Mouse (Mus musculus) fat pad, adult 2 months (tissue): ENCODE results near the gene Dnali1.
A peak's percentile ranks its signal among the peaks of the same experiment; 100 is the strongest.

Source experiments
- DNase-seq: peaks from one replicate; pipeline ENCODE4 v3.0.0-alpha.2; 2011; ENCODE audit warnings: low read depth, low spot score; ENCODE audit errors: extremely low read depth

Gene Dnali1

GRCm38 (mm10) chr4:125034341-125034740, 31.2 kb downstream of the Dnali1 start:
- DNase-seq: peak; percentile 57

DNA sequence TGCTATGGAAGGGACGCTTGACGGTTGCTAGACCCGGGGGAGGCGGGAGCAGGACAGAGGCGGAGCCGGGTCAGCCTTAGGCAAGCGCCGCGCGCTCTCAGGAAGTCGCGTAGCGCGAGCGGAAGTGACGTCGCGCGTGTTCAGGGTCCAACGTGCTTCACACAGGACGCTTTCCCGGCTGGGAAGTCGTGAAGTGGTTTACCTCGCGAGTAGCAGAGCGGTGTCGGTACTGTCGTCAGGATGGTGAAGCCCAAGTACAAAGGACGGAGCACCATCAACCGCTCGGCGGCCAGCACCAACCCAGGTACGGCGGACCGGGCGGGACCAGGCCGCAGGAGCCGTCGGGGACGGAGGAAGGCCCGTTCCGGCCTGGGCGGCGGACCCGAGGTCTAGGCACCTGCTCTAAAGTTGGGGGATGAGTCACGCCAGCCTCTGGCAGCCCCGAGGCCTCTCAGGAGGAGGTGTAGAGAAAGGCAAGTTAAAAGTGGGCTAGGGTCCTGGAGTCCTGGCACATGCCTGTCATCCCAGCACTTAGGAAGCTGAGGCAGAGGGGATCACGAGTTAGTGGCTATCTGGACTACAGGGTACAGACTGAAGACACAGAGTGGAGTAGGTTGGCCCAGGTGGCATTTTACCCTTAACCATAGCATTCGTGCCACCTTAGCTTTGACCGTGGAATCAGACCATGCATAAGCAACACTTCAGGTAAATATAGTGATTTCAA, 35.5 kb downstream of the Dnali1 start:
- DNase-seq: no peak

DNA sequence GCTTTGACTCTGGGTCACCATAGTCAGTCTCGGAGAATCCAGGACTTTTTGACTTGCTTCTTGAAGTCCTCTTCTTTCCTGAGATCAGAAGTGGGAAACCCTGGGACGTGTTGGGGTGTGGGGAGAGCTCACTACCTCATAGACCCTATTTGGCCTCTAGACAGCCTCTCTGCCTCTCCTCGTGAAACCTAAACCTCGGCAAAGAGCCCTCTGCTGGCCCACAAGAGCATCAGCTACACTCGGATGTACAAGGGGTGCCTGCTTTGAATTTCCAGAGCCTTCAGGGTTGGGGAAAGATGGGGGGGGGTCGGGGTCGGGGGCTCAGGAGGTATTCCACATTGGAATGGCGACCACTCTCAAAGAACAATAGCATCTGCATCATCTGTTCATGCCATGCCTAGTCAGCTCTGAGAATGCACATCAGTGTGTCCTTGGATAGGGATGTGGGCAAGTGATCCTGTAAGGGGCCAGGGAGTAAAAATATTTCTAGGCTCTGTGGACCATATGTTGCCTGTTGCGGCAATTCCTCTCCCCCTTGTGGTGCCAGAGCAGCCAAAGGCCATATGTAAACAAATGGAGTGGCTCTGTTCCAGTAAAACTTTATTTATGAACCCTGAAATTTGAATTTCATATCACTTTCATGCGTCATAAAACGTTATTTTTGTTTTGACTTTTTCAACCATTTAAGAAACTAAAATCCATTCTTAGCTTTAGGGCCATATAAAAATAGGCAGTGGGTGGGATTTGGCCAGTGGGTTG, 44.5 kb downstream of the Dnali1 start:
- no peak for DNase-seq

- DNase-seq: no peak
Measured at GRCm38 (mm10) chr4:125017431-125017830, 48.1 kb downstream of the Dnali1 start.

GRCm38 (mm10) chr4:125015806-125016635, 49.5 kb downstream of the Dnali1 start, which contains the start of gene Gnl2:
Gene Gnl2, plus strand, starts transcription at chr4:125016585.
- no peak for DNase-seq

DNA sequence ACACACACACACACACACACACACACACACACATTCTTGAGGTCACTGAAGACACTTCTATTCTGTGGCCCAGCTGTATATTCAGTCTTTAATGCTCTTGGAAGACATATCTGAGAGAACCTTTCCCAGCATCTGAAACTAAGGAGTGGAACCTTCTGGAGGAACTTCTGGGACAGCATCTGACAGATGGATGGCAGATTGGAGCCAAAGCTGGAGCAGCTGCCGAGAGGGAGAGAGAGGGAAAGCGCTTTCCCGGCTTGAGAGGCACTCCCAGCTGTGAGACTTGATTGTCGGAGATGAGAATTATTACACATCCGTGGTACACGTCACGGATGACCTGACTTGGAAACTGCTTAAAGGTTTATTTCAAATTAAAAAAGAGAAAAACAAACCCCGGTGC, 56.8 kb downstream of the Dnali1 start:
- no peak for DNase-seq

GRCm38 (mm10) chr4:125008220-125008619, 57.3 kb downstream of the Dnali1 start:
- DNase-seq: no peak

GRCm38 (mm10) chr4:125007460-125007859, 58.0 kb downstream of the Dnali1 start:
- DNase-seq: no peak
